14 mouse cellular contexts compared by ENCODE assay signal in the genomic region with DNA sequence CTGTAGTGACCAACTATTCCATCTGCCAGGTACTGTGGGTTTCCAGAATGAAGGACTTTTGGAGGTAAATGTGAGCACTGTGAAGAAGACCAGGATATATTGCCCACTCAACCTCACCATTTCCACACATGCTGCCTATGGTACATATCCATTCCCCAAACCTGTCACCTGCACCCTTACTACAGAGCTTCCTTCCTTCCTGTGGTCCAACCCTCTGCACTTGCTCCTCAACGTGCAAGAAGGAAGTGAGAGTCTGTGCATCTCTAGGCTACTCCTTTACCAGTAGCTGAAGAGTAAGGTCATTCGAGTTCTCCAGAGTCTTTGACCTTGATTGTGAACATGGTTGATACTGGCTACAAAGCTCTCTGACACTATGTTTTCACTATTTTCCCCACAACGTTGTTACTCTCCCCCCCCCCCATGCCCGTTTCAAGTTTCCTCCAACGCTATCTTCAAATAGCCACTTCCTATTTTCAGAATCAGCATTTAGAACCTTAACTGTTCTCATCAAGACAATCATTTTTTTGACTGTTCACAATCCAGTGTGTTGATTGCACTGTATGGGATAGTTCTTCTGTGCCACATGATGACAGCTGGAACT. TPM values are rescaled to one million over a fixed set of nuclear protein-coding genes. Genes with fewer than 3 reads are reported as not detected.
DNase-seq lines count a peak whose midpoint lies in the region; ATAC-seq and TF ChIP-seq lines count a peak whose summit lies in the region.
"Had no signal": no experiment of that assay in that cellular context is flagged by ENCODE, and none has a peak within 500 bp of the region (broad histone marks: within the 10 kb centered on the region; RNA-seq: fewer than 3 reads in every experiment).

No protein-coding gene starts in this region.

- 69% methylated on average over 5 of the region's 5 CpGs for WGBS in heart, embryonic 16.5 days
- WGBS in heart, embryonic 12.5 days, result 66% methylated on average over 5 of the region's 5 CpGs
- WGBS in intestine, postnatal 0 days, result 78% methylated on average over 5 of the region's 5 CpGs
- WGBS in kidney, adult 2 months, result 73% methylated on average over 5 of the region's 5 CpGs

- H3K4me3 ChIP-seq in heart, embryonic 16.5 days (ENCODE audit: low read length), result no peak overlapping the region
- H3K4me3 ChIP-seq in heart, embryonic 12.5 days, result no peak overlapping the region
- no peak overlapping the region for H3K4me3 ChIP-seq in bone marrow macrophage, adult 2 months (ENCODE audit: insufficient read depth, low read length)
- H3K4me3 ChIP-seq in intestine, postnatal 0 days (ENCODE audit: low read depth, low read length), result no peak overlapping the region
- no peak overlapping the region for H3K4me3 ChIP-seq in kidney, adult 2 months (ENCODE audit: insufficient read depth, low read depth, low read length)
- H3K4me3 ChIP-seq: embryonic facial prominence, embryonic 15.5 days; forebrain, embryonic 13.5 days; midbrain, embryonic 12.5 days had no signal

- H3K9ac ChIP-seq in heart, embryonic 16.5 days (ENCODE audit: low read length), result no peak overlapping the region
- no peak overlapping the region for H3K9ac ChIP-seq in heart, embryonic 12.5 days
- no peak overlapping the region for H3K9ac ChIP-seq in intestine, postnatal 0 days (ENCODE audit: low read depth, low read length)
- H3K9ac ChIP-seq: embryonic facial prominence, embryonic 15.5 days; forebrain, embryonic 13.5 days; lung, embryonic 14.5 days; midbrain, embryonic 12.5 days had no signal

- no peaks in the 10 kb centered on the region for H3K9me3 ChIP-seq in heart, embryonic 16.5 days (replicated peaks; ENCODE audit: control insufficient read depth, low read length)
- no peaks in the 10 kb centered on the region for H3K9me3 ChIP-seq in heart, embryonic 12.5 days (replicated peaks)
- H3K9me3 ChIP-seq in intestine, postnatal 0 days (ENCODE audit: control insufficient read depth), result no peaks in the 10 kb centered on the region
- H3K9me3 ChIP-seq: embryonic facial prominence, embryonic 15.5 days; forebrain, embryonic 13.5 days; midbrain, embryonic 12.5 days had no signal

- TF ChIP-seq POLR2A in bone marrow macrophage, adult 2 months (IDR thresholded peaks at IDR 0.05; ENCODE audit: borderline replicate concordance, low read depth, low read length), result no peak
- TF ChIP-seq POLR2A in kidney, adult 2 months (IDR thresholded peaks at IDR 0.05; ENCODE audit: low read depth, low read length), result no peak

- ATAC-seq in heart, embryonic 16.5 days (replicated peaks; ENCODE audit: extremely low read depth, insufficient read depth, low FRiP score), result 0 out of 2 replicates have a peak, but pooled peaks have one; percentile 28
- no peak for ATAC-seq in heart, embryonic 12.5 days (ENCODE audit: insufficient number of reproducible peaks, low FRiP score)
- peak; percentile 94 for ATAC-seq in megakaryocyte, adult 5-6 weeks (ENCODE audit: poor library complexity, severe bottlenecking)
- ATAC-seq in intestine, postnatal 0 days, result no peak
- ATAC-seq: forebrain, embryonic 13.5 days had no signal

- no peaks in the 10 kb centered on the region for H3K4me1 ChIP-seq in heart, embryonic 16.5 days (ENCODE audit: control insufficient read depth, insufficient read depth, low read length)
- H3K4me1 ChIP-seq in heart, embryonic 12.5 days (replicated peaks), result no peaks in the 10 kb centered on the region
- peaks cover 27% of the 10 kb centered on the region for H3K4me1 ChIP-seq in bone marrow macrophage, adult 2 months (ENCODE audit: control insufficient read depth, insufficient read depth, low read length)
- no peaks in the 10 kb centered on the region for H3K4me1 ChIP-seq in intestine, postnatal 0 days (replicated peaks; ENCODE audit: control insufficient read depth, insufficient read depth, low read length)
- H3K4me1 ChIP-seq in kidney, adult 2 months (ENCODE audit: control insufficient read depth, insufficient read depth, low read length), result no peaks in the 10 kb centered on the region
- H3K4me1 ChIP-seq: embryonic facial prominence, embryonic 15.5 days; forebrain, embryonic 13.5 days; midbrain, embryonic 12.5 days had no signal

- TF ChIP-seq CTCF in bone marrow macrophage, adult 2 months (IDR thresholded peaks at IDR 0.05; ENCODE audit: low read depth, low read length), result no peak
- no peak for TF ChIP-seq CTCF in intestine, postnatal 0 days (IDR thresholded peaks at IDR 0.05; ENCODE audit: low read depth)
- no peak for TF ChIP-seq CTCF in kidney, adult 2 months (conservative IDR thresholded peaks at IDR 0.05; ENCODE audit: insufficient read depth, insufficient read length, low read depth, low read length)

- no peak overlapping the region for H3K27ac ChIP-seq in heart, embryonic 16.5 days (ENCODE audit: low read length)
- H3K27ac ChIP-seq in heart, embryonic 12.5 days (ENCODE audit: poor library complexity, severe bottlenecking), result no peak overlapping the region
- peak overlapping the region; percentile 5; the same call in 1 of the 2 replicates for H3K27ac ChIP-seq in bone marrow macrophage, adult 2 months (ENCODE audit: insufficient read depth, low read depth, low read length)
- H3K27ac ChIP-seq in intestine, postnatal 0 days (ENCODE audit: low read depth, low read length), result no peak overlapping the region
- H3K27ac ChIP-seq in kidney, adult 2 months (ENCODE audit: insufficient read depth, low read depth, low read length), result no peak overlapping the region
- H3K27ac ChIP-seq: embryonic facial prominence, embryonic 15.5 days; forebrain, embryonic 13.5 days; midbrain, embryonic 12.5 days had no signal

- no peaks in the 10 kb centered on the region for H3K36me3 ChIP-seq in heart, embryonic 16.5 days (ENCODE audit: control insufficient read depth, insufficient read depth)
- H3K36me3 ChIP-seq in heart, embryonic 12.5 days, result no peaks in the 10 kb centered on the region
- no peaks in the 10 kb centered on the region for H3K36me3 ChIP-seq in intestine, postnatal 0 days (ENCODE audit: control insufficient read depth, insufficient read depth)
- no peaks in the 10 kb centered on the region for H3K36me3 ChIP-seq in kidney, adult 2 months (ENCODE audit: control insufficient read depth, insufficient read depth, low read length)
- H3K36me3 ChIP-seq: embryonic facial prominence, embryonic 15.5 days; midbrain, embryonic 12.5 days had no signal

- no peak overlapping the region for H3K4me2 ChIP-seq in heart, embryonic 16.5 days (ENCODE audit: low read depth, low read length)
- no peak overlapping the region for H3K4me2 ChIP-seq in heart, embryonic 12.5 days
- no peak overlapping the region for H3K4me2 ChIP-seq in intestine, postnatal 0 days (replicated peaks; ENCODE audit: low read depth)
- H3K4me2 ChIP-seq: embryonic facial prominence, embryonic 15.5 days; forebrain, embryonic 13.5 days; lung, embryonic 14.5 days; midbrain, embryonic 12.5 days had no signal

- no peaks in the 10 kb centered on the region for H3K27me3 ChIP-seq in heart, embryonic 16.5 days (ENCODE audit: control insufficient read depth, insufficient read depth, low read length)
- H3K27me3 ChIP-seq in heart, embryonic 12.5 days (replicated peaks), result no peaks in the 10 kb centered on the region
- H3K27me3 ChIP-seq in intestine, postnatal 0 days (replicated peaks; ENCODE audit: control insufficient read depth, insufficient read depth, low read length), result no peaks in the 10 kb centered on the region
- H3K27me3 ChIP-seq in kidney, adult 2 months (replicated peaks; ENCODE audit: control insufficient read depth, insufficient read depth, low read length), result no peaks in the 10 kb centered on the region
- H3K27me3 ChIP-seq: embryonic facial prominence, embryonic 15.5 days; forebrain, embryonic 13.5 days; midbrain, embryonic 12.5 days had no signal

- DNase-seq in A20 (ENCODE audit: low read depth, low spot score), result peak; percentile 85
- no peak for DNase-seq in kidney, adult 2 months
- no peak for DNase-seq in kidney, postnatal 14 days
- DNase-seq: adrenal gland, postnatal 36 days; kidney, postnatal 10 days; lung, embryonic 14.5 days had no signal

RNA-seq across cellular contexts. Expression of a gene that starts 18.7 kb away (rescaled TPM):
- 76.3 and 93.0 TPM in 2 replicates for polyA plus RNA-seq in heart, embryonic 16.5 days (2015; fragmentation: Nextera tagmentation; extraction: Ambion mirVana)
- 60.0 and 63.3 TPM in 2 replicates for polyA plus RNA-seq in heart, embryonic 12.5 days (2016; fragmentation: Nextera tagmentation; extraction: Ambion mirVana)
- 310 and 315 TPM in 2 replicates for polyA plus RNA-seq in bone marrow macrophage, adult 2 months (2012; ENCODE audit: insufficient read depth, insufficient read length, missing spikeins)
- total RNA-seq in megakaryocyte, adult 5-6 weeks (2015), result 343 and 360 TPM in 2 replicates
- 145 and 164 TPM in 2 replicates for total RNA-seq in megakaryocyte, adult 5-6 weeks (2017)
- polyA plus RNA-seq in intestine, postnatal 0 days (2015; fragmentation: Nextera tagmentation; extraction: Ambion mirVana), result 98.2 and 113 TPM in 2 replicates
- polyA plus RNA-seq in kidney, adult 2 months (2012; rRNA removed), result 28.8 and 36.5 TPM in 2 replicates

Comparison
In these comparisons a context has a peak if more than half of its experiments do, and no peak if none do; other contexts are left out.
1. ATAC-seq: peak in heart, embryonic 16.5 days (single experiment) and megakaryocyte, adult 5-6 weeks (single experiment); none in heart, embryonic 12.5 days (single experiment) and intestine, postnatal 0 days (single experiment).